Mouse (Mus musculus) hematopoietic multipotent progenitor cell, adult 10-12 weeks (in vitro differentiated cells): Measurements from ENCODE around the gene Zfp229. TPM values are rescaled to one million over a fixed set of nuclear protein-coding genes. Genes with fewer than 3 reads are reported as not detected.

Source experiments
- polyA plus RNA-seq: library from polyadenylated mRNA; stranded (reverse); fragments of >175 nt; gene quantifications from 2 replicates; pipeline ENCODE4 v1.2.3, GENCODE M21; 2012; ENCODE audit warnings: low replicate concordance

Gene Zfp229
- 1.5 and 3.7 TPM in 2 replicates for polyA plus RNA-seq

GRCm38 (mm10) chr17:21730495-21730894, at the start of gene Zfp229:
Gene Zfp229, plus strand, starts transcription at chr17:21730795.

GRCm38 (mm10) chr17:21691560-21691959, 39.0 kb upstream of the Zfp229 start, which contains the start of gene Gm10226:
Gene Gm10226, plus strand, starts transcription at chr17:21691860.

DNA sequence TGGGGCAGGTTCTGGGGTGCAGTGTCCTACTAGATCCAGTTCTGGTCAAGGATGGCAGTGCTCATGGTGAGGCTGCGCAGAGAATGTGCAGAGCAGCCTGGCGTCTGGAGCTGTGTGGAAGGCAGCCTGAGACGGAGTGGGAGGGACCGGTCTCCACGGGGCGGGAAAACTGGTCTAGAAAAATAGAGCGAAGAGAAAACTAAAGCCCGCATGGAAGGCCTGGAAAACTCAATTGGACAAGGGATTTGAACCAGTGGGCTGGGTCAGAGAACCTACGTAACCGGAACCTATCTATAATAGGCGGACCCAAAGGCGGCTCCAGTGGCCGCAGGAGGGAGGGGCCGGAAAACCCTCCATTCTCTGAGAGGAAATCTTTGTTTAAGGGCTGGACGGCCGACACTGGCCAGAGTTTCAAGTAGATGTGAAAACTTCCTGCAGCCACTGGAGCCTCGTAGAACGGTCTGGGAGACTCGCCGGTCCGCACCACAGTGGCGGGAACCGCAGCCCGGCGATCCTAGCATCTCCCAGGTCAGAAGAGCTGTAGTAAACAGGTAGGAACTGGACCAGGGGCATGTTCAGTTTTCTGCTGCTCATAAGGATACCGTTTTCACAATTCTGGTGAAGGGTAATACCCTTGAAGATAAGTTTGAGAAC, 23.1 kb upstream of the Zfp229 start, which contains the start of gene Zfp760:
Gene Zfp760, plus strand, starts transcription at position 399 of the 654 bp plus-strand sequence.

Other genes starting within 250 kb of the Zfp229 start
- gene Zfp53, start 241.8 kb upstream of the Zfp229 start, polyA plus RNA-seq: 3.5 and 3.7 TPM in 2 replicates
- 1.4 and 1.5 TPM in 2 replicates for gene Zfp52, start 195.3 kb upstream of the Zfp229 start, polyA plus RNA-seq
- 0.18 and 0.57 TPM in 2 replicates for gene Zfp948, start 163.8 kb upstream of the Zfp229 start, polyA plus RNA-seq
- gene Zfp983, start 80.2 kb upstream of the Zfp229 start, polyA plus RNA-seq: 0.40 and 0.90 TPM in 2 replicates
- not detected in 2 replicates for gene Gm10226, start 38.9 kb upstream of the Zfp229 start, polyA plus RNA-seq
- gene Zfp760, start 23.1 kb upstream of the Zfp229 start, polyA plus RNA-seq: 0.52 and 1.4 TPM in 2 replicates
- 0.07 and 0.08 TPM in 2 replicates for gene Zfp820, start 115.0 kb downstream of the Zfp229 start, polyA plus RNA-seq
- 1.5 and 2.2 TPM in 2 replicates for gene Zfp995, start 179.1 kb downstream of the Zfp229 start, polyA plus RNA-seq
- 1.0 and 1.9 TPM in 2 replicates for gene Zfp942, start 231.7 kb downstream of the Zfp229 start, polyA plus RNA-seq
- gene Zfp943, start 231.8 kb downstream of the Zfp229 start, polyA plus RNA-seq: 0.68 and 2.4 TPM in 2 replicates